Mouse (Mus musculus): Measurements from ENCODE around the gene Gcc2. TPM values are rescaled to one million over a fixed set of nuclear protein-coding genes. Genes with fewer than 3 reads are reported as not detected.
"Not testable (repeated sequence)": the region's sequence is repeated elsewhere in the genome, so short reads cannot be mapped to it uniquely, and the experiment has no call there.

Gcc2 gene
- 10 to 100 TPM; 65.6 to 69.0 TPM for total RNA-seq (2021)

DNA sequence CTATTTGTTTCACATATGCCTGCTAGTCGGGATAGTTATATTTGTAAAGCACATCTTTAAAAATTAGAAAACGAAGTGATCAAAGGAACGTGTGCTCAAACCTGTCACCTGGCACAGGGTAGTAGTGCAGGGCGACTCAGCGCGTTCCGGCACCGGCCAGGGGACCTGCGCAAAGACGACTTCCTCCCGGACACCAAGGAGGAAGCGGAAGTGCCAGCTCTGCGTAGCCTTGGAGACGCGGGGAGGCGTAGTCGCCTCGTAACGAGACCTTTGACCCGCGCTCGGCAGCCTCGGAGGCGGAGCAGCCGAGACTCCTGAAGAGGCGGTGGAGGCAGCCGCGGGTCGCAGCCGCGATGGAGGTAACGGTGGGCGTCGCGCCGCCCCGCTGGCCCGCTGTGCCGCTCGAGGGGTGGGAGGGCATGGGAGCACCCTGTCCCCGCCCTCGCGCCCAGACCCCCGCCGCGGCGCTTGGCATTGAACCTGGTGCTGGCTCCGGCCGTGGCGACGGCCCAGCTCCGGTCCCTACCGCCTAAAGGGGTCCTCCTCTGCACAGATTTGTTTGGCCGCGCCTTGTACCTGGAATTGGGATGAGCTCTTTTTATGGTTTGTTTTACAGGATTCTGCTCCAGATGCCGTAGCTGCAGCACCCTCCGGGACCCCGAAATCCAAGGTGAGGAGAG, at the start of gene Gcc2:
TSS of gene Gcc2 (plus strand) at position 285 of the 680 bp plus-strand sequence.
- intact Hi-C loops (cut with DNase I), result no loop called here

DNA sequence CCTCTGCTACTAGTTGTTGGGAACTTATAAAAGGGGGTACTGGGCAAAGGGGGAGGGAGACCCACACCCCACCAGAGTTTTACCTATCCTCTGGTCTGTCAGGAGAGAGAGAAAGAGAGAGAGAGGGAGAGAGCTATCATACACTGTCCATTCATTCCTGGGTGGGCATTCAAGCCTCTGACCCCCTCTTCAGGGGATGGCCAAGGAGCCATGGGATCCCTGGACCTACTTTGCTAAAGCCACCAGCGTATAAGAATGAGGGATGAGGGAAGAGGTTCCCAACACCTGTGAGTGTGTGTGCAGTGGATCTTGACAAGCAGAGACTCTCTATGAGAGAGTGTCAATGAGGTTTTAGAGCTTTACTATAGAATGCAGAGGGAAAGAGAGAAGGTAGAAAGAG, 49.3 kb upstream of the Gcc2 start:
- DNase-seq (ENCODE audit: extremely low spot score in 1 of 2, low spot score in 2 of 2), result no peak
- intact Hi-C loops (cut with DNase I), result no loop called here

More for the DNA sequence above, at the start of gene Gcc2:
- peak; percentile 90 to 96 for DNase-seq (ENCODE audit: extremely low spot score in 1 of 2, low spot score in 2 of 2)

DNA sequence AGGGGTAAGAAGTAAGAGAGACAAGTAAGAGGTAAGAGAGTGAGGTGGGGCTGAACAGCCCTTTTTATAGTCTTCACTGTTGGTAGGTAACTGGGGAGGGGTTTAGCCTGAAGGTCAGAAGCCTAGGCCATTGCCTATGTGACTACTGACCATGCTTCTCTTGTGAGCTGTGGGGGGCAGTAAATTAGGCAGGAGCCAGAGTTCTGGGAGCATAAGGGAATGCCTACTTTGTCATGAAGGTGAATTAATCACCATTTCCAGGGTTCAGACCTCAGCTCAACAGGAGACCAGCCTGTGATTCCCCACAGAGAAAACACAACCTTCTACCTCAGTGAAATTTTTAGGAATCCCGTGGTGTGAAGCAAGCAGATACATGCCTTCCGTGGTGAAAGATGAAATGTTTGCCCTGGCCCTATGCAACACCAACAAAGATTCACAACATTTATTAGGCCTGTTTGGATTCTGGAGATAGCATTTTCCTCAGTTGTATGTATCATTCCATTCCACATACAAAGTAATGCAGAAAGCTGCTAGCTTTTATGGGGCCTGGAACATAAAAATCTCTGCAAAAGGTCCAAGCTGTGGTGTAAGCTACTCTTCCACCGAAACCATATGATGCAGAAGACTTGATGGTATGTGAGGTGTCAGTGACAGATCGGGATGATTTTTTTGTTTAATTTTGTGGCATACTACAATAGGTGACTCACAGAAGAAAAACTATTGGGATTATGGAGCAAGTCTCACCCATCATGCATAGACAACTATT, 48.5 kb upstream of the Gcc2 start:
- intact Hi-C loops (cut with DNase I), result no loop called here
- no peak for DNase-seq (ENCODE audit: extremely low spot score in 1 of 2, low spot score in 2 of 2)

DNA sequence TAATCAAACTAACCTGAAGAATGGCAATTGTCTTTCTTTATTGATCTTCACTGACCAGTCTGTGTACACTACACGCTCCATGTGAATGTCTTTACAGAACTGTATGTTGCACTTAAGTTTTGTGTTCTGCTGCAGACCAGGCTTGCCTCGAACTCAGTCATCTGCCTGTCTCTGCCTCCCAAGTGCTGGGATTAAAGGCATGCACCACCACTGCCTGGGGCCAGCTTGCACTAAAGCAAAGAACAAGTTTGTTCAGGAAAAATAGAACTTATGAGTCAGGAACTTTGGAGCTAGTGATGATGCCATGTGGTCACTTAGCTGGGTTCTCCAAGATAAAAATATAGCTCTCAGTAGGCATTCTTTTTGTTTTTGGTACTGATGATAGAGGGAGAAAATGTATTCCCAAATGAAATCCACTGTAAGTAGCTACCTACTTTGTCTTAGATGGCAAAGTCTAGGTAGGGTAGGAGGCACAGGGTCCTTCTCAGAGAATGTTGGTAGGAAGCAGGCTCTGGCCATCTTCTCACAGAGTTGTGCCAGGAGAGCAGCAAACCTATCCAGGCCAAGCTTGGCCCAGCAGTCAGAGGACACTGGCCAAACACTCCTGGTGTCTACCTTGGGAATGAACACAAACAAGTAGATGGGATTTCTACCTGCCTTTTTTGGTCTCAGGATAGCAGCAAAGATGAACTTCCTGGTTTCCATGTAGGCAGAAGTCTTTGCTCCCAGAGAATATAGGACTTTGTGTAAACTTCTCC, 45.4 kb upstream of the Gcc2 start:
- DNase-seq (ENCODE audit: extremely low spot score in 1 of 2, low spot score in 2 of 2), result no peak
- intact Hi-C loops (cut with DNase I), result no loop called here

DNA sequence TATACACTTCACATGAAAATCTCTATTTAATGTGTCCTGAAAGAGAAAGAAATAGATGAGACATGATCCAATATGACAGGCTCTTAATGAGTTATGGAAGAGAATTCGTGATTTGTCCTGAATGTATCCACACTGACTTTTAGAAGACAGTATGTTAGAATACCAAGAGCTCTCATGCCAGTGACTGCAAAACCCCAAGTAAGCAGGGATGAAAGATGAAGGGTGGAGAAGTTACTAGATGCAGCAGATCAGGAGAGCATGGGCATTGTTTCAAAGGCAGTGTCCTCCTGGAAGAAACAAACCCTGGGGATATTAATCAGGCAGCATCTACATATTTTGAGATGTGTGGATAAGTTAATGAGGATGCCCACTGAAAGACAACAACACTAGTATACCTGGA, 44.8 kb upstream of the Gcc2 start:
- intact Hi-C loops (cut with DNase I), result no loop called here
- no peak for DNase-seq (ENCODE audit: extremely low spot score in 1 of 2, low spot score in 2 of 2)

DNA sequence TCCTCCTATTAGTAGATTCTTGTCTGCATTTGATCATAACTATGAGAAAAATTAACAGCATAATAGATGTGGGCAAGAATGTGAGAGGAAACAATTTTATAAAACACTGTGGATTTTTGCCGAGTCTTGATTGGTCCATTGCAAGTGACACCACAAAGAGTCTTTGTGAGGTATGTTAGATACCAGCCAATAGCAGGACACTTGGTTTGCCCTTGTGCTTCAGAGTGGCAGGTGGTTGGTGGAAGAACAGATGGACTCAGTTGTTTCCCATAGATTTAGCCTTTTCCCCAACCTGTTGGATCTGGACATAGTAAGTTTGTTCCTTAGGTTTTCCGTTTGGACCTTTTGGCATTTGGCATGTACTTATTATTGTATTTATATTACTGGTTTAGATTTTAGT, 44.1 kb upstream of the Gcc2 start:
- DNase-seq (ENCODE audit: extremely low spot score in 1 of 2, low spot score in 2 of 2), result no peak
- intact Hi-C loops (cut with DNase I), result no loop called here

DNA sequence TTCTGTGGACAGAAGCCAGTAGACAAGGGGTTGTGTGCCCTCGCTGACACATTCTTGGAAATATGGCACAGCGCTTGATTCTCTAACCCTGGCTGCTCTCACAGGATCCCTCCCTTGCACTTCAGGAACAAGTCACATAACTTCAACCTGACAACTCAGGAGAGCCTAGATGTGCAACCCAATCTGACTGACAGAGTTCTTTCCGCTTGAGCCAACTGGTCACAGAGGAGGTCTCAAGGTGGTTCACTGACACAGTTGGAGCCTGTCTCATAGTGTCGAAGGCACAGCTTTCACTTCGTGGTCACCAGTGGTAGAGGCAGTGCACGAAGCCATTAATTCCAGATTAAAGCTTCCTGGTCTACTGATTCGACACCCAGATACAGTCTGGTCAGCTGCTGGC, 43.1 kb upstream of the Gcc2 start:
- intact Hi-C loops (cut with DNase I), result no loop called here
- DNase-seq (ENCODE audit: extremely low spot score in 1 of 2, low spot score in 2 of 2), result no peak

DNA sequence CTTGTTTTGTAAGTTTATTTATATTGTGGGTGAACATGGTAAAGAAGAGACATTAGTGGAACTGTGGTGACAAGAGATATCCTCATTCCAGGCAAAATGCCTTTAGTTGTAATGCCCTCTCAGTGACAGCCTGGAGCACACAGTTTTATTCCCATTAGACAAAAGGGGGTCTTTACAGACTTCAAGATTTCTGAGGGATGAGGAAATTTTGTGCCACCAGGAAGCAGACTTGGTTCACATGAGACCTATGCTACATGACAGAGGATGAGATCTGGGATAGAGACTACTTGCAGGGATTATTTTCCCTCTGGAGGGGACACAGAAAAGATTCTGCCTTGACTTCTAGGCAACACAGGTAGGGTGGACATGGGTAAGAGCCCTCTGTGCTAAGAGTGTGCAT, 40.8 kb upstream of the Gcc2 start:
- intact Hi-C loops (cut with DNase I), result no loop called here
- DNase-seq (ENCODE audit: extremely low spot score in 1 of 2, low spot score in 2 of 2), result no peak

DNA sequence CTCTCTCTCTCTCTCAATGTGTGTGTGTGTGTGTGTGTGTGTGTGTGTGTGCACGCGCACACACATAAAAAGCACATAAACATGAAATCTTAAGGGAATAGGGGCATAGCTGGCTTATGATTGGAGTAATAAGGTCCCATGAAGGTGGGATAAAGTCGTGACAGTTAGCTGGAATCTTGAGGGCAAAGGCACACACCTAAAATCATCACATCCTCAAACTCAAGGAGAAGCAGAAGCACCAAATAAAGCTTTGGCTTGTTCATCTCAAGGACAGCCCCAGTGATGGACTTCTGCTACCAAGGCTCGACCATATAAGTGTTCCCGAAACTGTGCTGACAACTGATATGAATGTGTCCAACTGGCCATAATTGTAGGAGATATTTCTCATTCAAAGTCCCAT, 40.4 kb upstream of the Gcc2 start:
- DNase-seq (ENCODE audit: extremely low spot score in 1 of 2, low spot score in 2 of 2), result no peak
- intact Hi-C loops (cut with DNase I), result no loop called here

DNA sequence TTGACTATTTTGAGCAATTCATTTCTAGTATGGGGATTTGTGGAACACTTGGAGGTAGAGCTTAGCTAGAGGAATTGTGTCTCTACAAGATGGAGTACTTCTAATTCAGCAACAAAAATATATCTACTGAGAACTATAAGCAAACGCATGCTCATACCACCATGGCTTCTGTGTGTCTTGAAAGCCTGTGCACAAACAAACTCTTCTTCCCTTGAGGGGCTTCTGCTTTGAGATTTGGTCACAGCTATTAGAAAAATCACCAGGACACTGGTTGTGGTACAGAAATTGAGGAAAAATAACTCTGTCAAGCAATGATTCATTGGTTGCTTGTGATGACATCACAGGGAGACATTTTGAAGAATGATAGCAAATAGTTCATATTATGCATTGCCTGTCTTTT, 39.9 kb upstream of the Gcc2 start:
- intact Hi-C loops (cut with DNase I), result no loop called here
- DNase-seq (ENCODE audit: extremely low spot score in 1 of 2, low spot score in 2 of 2), result no peak

DNA sequence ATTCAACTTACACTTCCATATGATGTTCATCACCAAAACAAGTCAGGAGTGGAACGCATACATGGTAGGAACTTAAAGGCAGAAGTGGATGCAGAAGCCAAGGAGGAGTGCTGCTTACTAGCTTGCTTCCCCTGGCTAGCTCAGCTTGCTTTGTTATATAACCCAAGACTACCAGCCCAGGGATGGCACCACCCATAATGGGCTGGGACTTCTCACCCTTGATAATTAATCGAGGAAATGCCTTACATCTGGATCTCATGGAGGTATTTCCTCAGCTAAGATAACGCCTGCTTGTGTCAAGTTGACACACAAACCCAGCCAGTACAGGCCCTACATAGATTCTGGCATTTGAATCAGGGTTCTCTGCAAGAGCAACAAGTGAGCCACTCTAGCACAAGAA, 37.9 kb upstream of the Gcc2 start:
- no peak for DNase-seq (ENCODE audit: extremely low spot score in 1 of 2, low spot score in 2 of 2)
- intact Hi-C loops (cut with DNase I), result no loop called here

DNA sequence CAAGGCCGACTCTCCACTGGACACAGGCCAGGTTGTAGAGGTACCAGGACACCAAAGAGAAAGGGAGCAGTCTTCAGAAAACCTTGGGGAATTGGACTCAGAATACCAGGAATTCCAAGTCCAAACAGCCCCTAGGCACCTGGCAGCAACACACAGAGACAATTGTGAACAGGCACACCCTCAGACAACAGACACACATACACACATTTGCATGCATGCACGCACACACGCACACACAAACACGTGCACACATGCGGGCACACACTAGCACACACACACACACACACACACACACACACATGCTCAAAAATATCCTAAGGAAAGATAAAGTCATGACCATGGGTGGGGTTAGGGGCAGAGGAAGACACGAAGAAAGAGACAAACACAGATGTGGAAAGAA, 34.6 kb upstream of the Gcc2 start:
- intact Hi-C loops (cut with DNase I), result no loop called here
- DNase-seq (ENCODE audit: extremely low spot score in 1 of 2, low spot score in 2 of 2), result peak in 1 of 2 experiments; percentile 55

DNA sequence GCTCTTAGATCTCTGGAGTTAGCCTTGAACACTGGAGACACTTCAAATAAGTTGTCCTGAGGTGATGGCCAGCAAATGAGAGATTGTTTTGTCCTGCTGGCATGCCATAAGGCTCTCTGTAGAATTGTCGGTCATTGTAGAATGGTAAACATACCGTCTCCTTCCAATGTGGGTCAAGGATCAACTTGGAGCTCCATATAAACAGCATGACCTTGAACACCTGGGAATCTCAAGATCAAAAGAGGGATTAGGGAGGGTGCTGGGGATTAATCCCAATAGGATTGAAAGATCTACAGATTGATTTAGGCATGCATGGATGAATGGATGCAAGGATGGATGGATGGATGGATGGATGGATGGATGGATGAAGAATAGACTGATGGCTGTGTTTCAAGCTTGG, 33.7 kb upstream of the Gcc2 start:
- intact Hi-C loops (cut with DNase I), result not testable (repeated sequence)

DNA sequence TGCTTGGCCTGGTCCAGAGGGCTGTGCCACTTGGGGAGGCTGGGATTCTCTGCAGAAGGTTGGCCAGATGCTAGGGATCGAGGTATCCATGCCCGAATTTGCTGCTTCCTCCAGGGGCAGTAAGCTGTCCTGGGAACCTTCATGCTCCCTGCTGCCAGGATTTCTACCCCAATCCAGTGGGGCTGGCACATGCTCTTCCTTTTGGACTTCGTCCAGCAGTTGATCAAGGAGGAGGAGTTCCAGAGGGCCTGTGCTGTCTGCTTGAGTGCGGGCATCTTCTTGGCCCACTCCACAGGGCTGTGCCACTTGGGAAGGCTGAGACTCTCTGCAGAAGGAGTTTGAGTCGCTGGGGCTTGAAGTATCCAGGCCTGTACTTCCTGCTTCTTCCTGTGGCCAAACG, 32.1 kb upstream of the Gcc2 start:
- intact Hi-C loops (cut with DNase I); DNase-seq (ENCODE audit: extremely low spot score in 1 of 2, low spot score in 2 of 2): not testable (repeated sequence)

More for the DNA sequence above, 33.7 kb upstream of the Gcc2 start:
- DNase-seq (ENCODE audit: extremely low spot score in 1 of 2, low spot score in 2 of 2), result not testable (repeated sequence)

DNA sequence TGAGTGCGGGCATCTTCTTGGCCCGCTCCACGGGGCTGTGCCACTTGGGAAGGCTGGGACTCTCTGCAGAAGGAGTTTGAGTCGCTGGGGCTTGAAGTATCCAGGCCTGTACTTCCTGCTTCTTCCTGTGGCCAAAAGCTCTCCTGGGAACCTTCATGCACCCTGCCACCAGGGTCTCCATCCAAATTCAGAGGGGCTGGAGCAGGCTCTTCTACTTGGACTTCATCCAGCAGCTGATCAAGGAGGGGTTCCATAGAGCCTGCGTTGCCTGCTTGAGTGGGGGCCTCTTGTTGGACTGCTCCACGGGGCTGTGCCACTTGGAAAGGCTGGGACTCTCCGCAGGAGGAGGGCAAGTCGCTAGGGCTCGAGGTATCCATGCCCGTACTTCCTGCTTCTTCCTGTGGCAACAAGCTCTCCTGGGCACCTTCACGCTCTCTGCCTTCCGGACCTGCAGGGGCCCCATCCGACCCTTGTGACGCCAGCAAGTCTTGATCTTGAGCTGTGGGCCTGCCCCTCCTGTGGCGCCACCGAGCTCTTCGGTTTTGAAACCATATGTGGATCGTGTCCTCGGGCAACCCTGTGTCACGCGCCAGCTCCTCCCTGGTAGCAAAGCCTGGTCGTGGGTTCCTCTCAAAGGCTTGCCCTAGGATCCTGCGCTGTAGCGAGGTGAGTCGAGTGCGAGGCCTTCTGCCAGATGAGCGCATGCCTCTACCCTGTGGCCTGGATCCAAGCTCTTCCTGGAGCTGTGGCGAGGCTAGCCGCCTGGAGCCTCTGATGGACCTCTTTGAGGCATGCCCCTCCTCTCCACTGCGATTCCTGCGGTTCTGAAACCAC, 31.1 kb upstream of the Gcc2 start:
- intact Hi-C loops (cut with DNase I), result not testable (repeated sequence)

DNA sequence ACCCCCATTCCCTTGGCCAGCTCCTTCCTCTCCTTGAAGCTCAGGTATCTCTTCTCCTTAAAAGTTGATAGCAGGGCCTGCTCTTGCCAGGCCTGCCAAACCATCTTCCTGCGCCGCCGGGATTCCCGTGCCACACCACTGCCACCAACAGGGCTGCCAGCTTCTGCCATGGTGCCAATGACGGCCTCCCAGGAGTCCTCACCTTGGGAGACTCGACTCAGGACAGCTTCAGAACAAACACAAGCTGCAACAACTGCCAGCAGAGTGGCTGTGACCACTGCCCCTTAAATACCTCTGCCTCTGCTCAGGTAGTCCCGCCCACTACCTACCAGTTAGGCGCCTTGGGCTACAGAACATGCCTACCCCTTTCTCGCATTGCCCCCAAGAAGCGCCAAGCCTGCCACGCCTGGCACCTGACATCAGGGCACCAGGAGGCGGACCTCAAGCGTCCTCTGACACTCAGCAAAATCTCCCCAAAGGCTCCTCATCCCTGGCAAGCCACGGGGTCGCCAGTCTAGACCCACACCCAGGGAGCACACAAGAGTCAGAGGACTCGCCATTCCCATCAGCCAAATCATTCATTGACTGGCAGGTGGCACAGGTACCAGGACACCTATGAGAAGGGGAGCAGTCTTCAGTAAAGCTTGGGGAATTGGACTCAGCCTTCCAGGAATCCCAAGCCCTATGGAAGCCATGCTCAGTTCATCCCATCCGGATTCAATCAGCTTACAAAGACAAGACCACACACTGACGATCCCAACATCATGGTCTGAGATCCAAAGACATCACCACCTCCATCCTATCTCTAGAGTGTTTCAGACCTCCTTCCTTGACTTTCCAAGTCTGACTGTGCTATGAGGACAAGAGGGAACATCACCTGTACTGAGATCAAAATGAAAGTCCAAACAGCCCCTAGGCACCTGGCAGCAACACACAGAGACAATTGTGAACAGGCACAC, 30.2 kb upstream of the Gcc2 start, which contains the start of gene AW822073:
TSS of gene AW822073 (minus strand) at position 104 of the 959 bp plus-strand sequence.
- intact Hi-C loops (cut with DNase I), result not testable (repeated sequence)
- DNase-seq (ENCODE audit: extremely low spot score in 1 of 2, low spot score in 2 of 2), result peak in 1 of 2 experiments; percentile 76

More for the DNA sequence above, 31.1 kb upstream of the Gcc2 start:
- DNase-seq (ENCODE audit: extremely low spot score in 1 of 2, low spot score in 2 of 2), result peak in 1 of 2 experiments; percentile 90

DNA sequence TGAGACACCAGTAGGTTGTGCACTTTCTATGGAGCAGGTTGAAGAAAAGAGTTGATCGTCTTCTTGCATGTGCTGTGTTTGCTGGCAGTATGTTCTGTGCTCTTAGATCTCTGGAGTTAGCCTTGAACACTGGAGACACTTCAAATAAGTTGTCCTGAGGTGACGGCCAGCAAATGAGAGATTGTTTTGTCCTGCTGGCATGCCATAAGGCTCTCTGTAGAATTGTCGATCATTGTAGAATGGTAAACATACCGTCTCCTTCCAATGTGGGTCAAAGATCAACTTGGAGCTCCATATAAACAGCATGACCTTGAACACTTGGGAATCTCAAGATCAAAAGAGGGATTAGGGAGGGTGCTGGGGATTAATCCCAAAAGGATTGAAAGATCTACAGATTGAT, 28.9 kb upstream of the Gcc2 start:
- DNase-seq (ENCODE audit: extremely low spot score in 1 of 2, low spot score in 2 of 2); intact Hi-C loops (cut with DNase I): not testable (repeated sequence)

DNA sequence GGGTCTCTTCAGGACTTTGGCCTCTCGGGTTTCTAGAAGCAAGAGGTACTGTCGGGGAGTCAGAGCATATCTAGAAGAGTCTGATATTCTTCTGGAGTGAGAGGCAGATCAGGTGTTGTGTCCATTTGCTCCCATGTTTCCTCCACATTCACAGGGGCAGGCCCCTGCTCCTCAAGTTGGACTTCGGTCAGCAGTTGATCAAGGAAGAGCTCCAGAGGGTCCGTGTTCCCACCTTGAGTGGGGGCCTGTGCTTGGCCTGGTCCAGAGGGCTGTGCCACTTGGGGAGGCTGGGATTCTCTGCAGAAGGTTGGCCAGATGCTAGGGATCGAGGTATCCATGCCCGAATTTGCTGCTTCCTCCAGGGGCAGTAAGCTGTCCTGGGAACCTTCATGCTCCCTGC, 27.5 kb upstream of the Gcc2 start:
- DNase-seq (ENCODE audit: extremely low spot score in 1 of 2, low spot score in 2 of 2); intact Hi-C loops (cut with DNase I): not testable (repeated sequence)
